In genomic region chr10:127512813-127513212, GRCm38 (mm10) we compare ENCODE assay signal across 8 mouse cellular contexts. TPM values are rescaled to one million over a fixed set of nuclear protein-coding genes. Genes with fewer than 3 reads are reported as not detected.
A peak's percentile ranks its signal among the peaks of the same experiment; 100 is the strongest.
DNase-seq lines count a peak whose midpoint lies in the region; ATAC-seq and TF ChIP-seq lines count a peak whose summit lies in the region.

No protein-coding gene starts in this region.

- H3K4me2 ChIP-seq in forebrain, embryonic 13.5 days, result peak overlapping the region; percentile 89
- H3K4me2 ChIP-seq in liver, embryonic 16.5 days (ENCODE audit: low read depth, low read length), result peak overlapping the region; percentile 75
- peak overlapping the region; percentile 76 for H3K4me2 ChIP-seq in neural tube, embryonic 12.5 days (replicated peaks)
- H3K4me2 ChIP-seq in stomach, postnatal 0 days (replicated peaks; ENCODE audit: low read depth), result peak overlapping the region; percentile 94

- H3K27ac ChIP-seq in forebrain, embryonic 13.5 days, result peak overlapping the region; percentile 98
- H3K27ac ChIP-seq in liver, embryonic 16.5 days (ENCODE audit: low read length), result peak overlapping the region; percentile 54; the same call in 1 of the 2 replicates
- peak overlapping the region; percentile 89 for H3K27ac ChIP-seq in neural tube, embryonic 12.5 days
- H3K27ac ChIP-seq in stomach, postnatal 0 days (replicated peaks), result no peak overlapping the region

- ATAC-seq in forebrain, embryonic 13.5 days, result peak; percentile 17
- peak; percentile 43 for ATAC-seq in liver, embryonic 16.5 days (ENCODE audit: low read depth)
- peak; percentile 16; the same call in 1 of the 2 replicates for ATAC-seq in neural tube, embryonic 12.5 days (ENCODE audit: low FRiP score, low read depth)
- ATAC-seq in stomach, postnatal 0 days (ENCODE audit: low FRiP score, low TSS enrichment), result peak; percentile 74

- peaks cover 81% of the 10 kb centered on the region for H3K27me3 ChIP-seq in E14TG2a.4 (ENCODE audit: insufficient read depth, low read length)
- H3K27me3 ChIP-seq in forebrain, embryonic 13.5 days, result peaks cover 43% of the 10 kb centered on the region
- H3K27me3 ChIP-seq in liver, embryonic 16.5 days (ENCODE audit: control insufficient read depth, insufficient read depth, low read depth, low read length), result peaks cover 70% of the 10 kb centered on the region
- H3K27me3 ChIP-seq in neural tube, embryonic 12.5 days (replicated peaks), result peaks cover 56% of the 10 kb centered on the region
- H3K27me3 ChIP-seq in stomach, postnatal 0 days (ENCODE audit: control insufficient read depth, insufficient read depth, low read length), result peaks cover 6% of the 10 kb centered on the region; the same call in 1 of the 2 replicates

- peak overlapping the region; percentile 77 for H3K9ac ChIP-seq in forebrain, embryonic 13.5 days
- H3K9ac ChIP-seq in liver, embryonic 16.5 days (ENCODE audit: low read depth, low read length), result peak overlapping the region; percentile 64
- H3K9ac ChIP-seq in neural tube, embryonic 12.5 days, result 0 out of 2 replicates have a peak overlapping the region, but pooled peaks have one; percentile 61
- peak overlapping the region; percentile 47; the same call in 1 of the 2 replicates for H3K9ac ChIP-seq in stomach, postnatal 0 days (ENCODE audit: low read length)

- peak; percentile 97 for TF ChIP-seq CTCF in E14TG2a.4 (conservative IDR thresholded peaks at IDR 0.05; ENCODE audit: low read length)
- TF ChIP-seq CTCF in stomach, postnatal 0 days (IDR thresholded peaks at IDR 0.05; ENCODE audit: low read depth), result peak; percentile 100

- peaks cover 93% of the 10 kb centered on the region for H3K4me1 ChIP-seq in E14TG2a.4 (replicated peaks; ENCODE audit: low read depth, low read length)
- H3K4me1 ChIP-seq in forebrain, embryonic 13.5 days, result peaks cover 92% of the 10 kb centered on the region
- H3K4me1 ChIP-seq in liver, embryonic 16.5 days (ENCODE audit: control insufficient read depth, low read depth, low read length), result peaks cover 62% of the 10 kb centered on the region
- peaks cover 95% of the 10 kb centered on the region for H3K4me1 ChIP-seq in neural tube, embryonic 12.5 days
- H3K4me1 ChIP-seq in stomach, postnatal 0 days (replicated peaks; ENCODE audit: control insufficient read depth, insufficient read depth), result peaks cover 23% of the 10 kb centered on the region

- H3K9me3 ChIP-seq in E14TG2a.4 (ENCODE audit: low read length), result peaks cover under 1% of the 10 kb centered on the region; the same call in 1 of the 2 replicates
- H3K9me3 ChIP-seq in forebrain, embryonic 13.5 days (replicated peaks), result no peaks in the 10 kb centered on the region
- H3K9me3 ChIP-seq in liver, embryonic 16.5 days (replicated peaks; ENCODE audit: control insufficient read depth, low read length), result no peaks in the 10 kb centered on the region
- H3K9me3 ChIP-seq in neural tube, embryonic 12.5 days, result no peaks in the 10 kb centered on the region
- no peaks in the 10 kb centered on the region for H3K9me3 ChIP-seq in stomach, postnatal 0 days (ENCODE audit: control insufficient read depth, low read length)

- no peak for TF ChIP-seq EP300 in stomach, postnatal 0 days (optimal IDR thresholded peaks at IDR 0.05)

- peak; percentile 82 for DNase-seq in c-Kit-positive CD71-positive TER-119-negative erythroid progenitor cells, embryonic 14.5 days (ENCODE audit: low read depth)
- DNase-seq in heart, postnatal 10 days, result peak; percentile 95 to 98
- DNase-seq in large intestine, adult 2 months (ENCODE audit: low read depth, low spot score), result peak; percentile 63
- DNase-seq in stomach, postnatal 0 days (ENCODE audit: low spot score), result peak; percentile 97

- peak overlapping the region; percentile 79 for H3K4me3 ChIP-seq in E14TG2a.4 (replicated peaks; ENCODE audit: low read length)
- H3K4me3 ChIP-seq in forebrain, embryonic 13.5 days, result peak overlapping the region; percentile 45
- H3K4me3 ChIP-seq in liver, embryonic 16.5 days (ENCODE audit: low read depth, low read length), result peak overlapping the region; percentile 44
- H3K4me3 ChIP-seq in neural tube, embryonic 12.5 days, result 0 out of 2 replicates have a peak overlapping the region, but pooled peaks have one; percentile 2
- H3K4me3 ChIP-seq in stomach, postnatal 0 days (ENCODE audit: low read depth, low read length), result peak overlapping the region; percentile 29

- intact Hi-C loops in heart, postnatal 10 days (cut with DNase I), result loop anchor here (1.0 kb wide), 1 partner anchor 23 kb away; no protein-coding TSS in a partner anchor

- H3K36me3 ChIP-seq in E14TG2a.4 (ENCODE audit: insufficient read depth, low read length), result peaks cover 22% of the 10 kb centered on the region
- peaks cover 6% of the 10 kb centered on the region for H3K36me3 ChIP-seq in forebrain, embryonic 13.5 days (ENCODE audit: poor library complexity, severe bottlenecking)
- peaks cover 7% of the 10 kb centered on the region for H3K36me3 ChIP-seq in liver, embryonic 16.5 days (ENCODE audit: control insufficient read depth, insufficient read depth)
- peaks cover 5% of the 10 kb centered on the region for H3K36me3 ChIP-seq in neural tube, embryonic 12.5 days
- H3K36me3 ChIP-seq in stomach, postnatal 0 days (ENCODE audit: control insufficient read depth, insufficient read depth, low read length), result no peaks in the 10 kb centered on the region

- under 1% methylated on average over 27 of the region's 27 CpGs for WGBS in forebrain, embryonic 13.5 days
- under 1% methylated on average over 27 of the region's 27 CpGs for WGBS in large intestine, adult 2 months
- 0% methylated on average over 27 of the region's 27 CpGs for WGBS in liver, embryonic 16.5 days (ENCODE audit: insufficient replicate concordance)
- under 1% methylated on average over 27 of the region's 27 CpGs for WGBS in neural tube, embryonic 12.5 days
- 1% methylated on average over 27 of the region's 27 CpGs for WGBS in stomach, postnatal 0 days

RNA-seq across cellular contexts. Expression of gene Ndufa4l2, which starts 2.0 kb away (rescaled TPM):
- polyA plus RNA-seq in forebrain, embryonic 13.5 days (2015; fragmentation: Nextera tagmentation; extraction: Ambion mirVana), result 11.9 and 12.8 TPM in 2 replicates
- 10 to 100 TPM; 44.5 to 54.0 TPM for total RNA-seq in heart, postnatal 10 days (2021)
- 6.0 and 6.1 TPM in 2 replicates for polyA plus RNA-seq in large intestine, adult 2 months (2012; rRNA removed)
- 62.5 and 67.9 TPM in 2 replicates for polyA plus RNA-seq in liver, embryonic 16.5 days (2015; fragmentation: Nextera tagmentation; extraction: Ambion mirVana)
- polyA plus RNA-seq in neural tube, embryonic 12.5 days (2016; fragmentation: Nextera tagmentation; extraction: Ambion mirVana), result 7.3 and 7.6 TPM in 2 replicates
- 58.2 and 72.8 TPM in 2 replicates for polyA plus RNA-seq in stomach, postnatal 0 days (2015; fragmentation: Nextera tagmentation; extraction: Ambion mirVana)

RNA-seq across cellular contexts. Expression of gene Shmt2, which starts 9.4 kb away (rescaled TPM):
- polyA plus RNA-seq in forebrain, embryonic 13.5 days (2015; fragmentation: Nextera tagmentation; extraction: Ambion mirVana), result 89.6 and 91.5 TPM in 2 replicates
- total RNA-seq in heart, postnatal 10 days (2021), result 10 to 100 TPM; 41.3 to 41.7 TPM
- polyA plus RNA-seq in large intestine, adult 2 months (2012; rRNA removed), result 59.0 and 62.5 TPM in 2 replicates
- polyA plus RNA-seq in liver, embryonic 16.5 days (2015; fragmentation: Nextera tagmentation; extraction: Ambion mirVana), result 180 and 183 TPM in 2 replicates
- 74.2 and 76.9 TPM in 2 replicates for polyA plus RNA-seq in neural tube, embryonic 12.5 days (2016; fragmentation: Nextera tagmentation; extraction: Ambion mirVana)
- 38.9 and 40.9 TPM in 2 replicates for polyA plus RNA-seq in stomach, postnatal 0 days (2015; fragmentation: Nextera tagmentation; extraction: Ambion mirVana)

RNA-seq across cellular contexts. Expression of gene Stac3, which starts 11.3 kb away (rescaled TPM):
- 1.0 and 1.1 TPM in 2 replicates for polyA plus RNA-seq in forebrain, embryonic 13.5 days (2015; fragmentation: Nextera tagmentation; extraction: Ambion mirVana)
- 1 to 10 TPM; 1.1 to 1.7 TPM for total RNA-seq in heart, postnatal 10 days (2021)
- polyA plus RNA-seq in large intestine, adult 2 months (2012; rRNA removed), result 0.66 and 1.6 TPM in 2 replicates
- 0.59 and 0.65 TPM in 2 replicates for polyA plus RNA-seq in liver, embryonic 16.5 days (2015; fragmentation: Nextera tagmentation; extraction: Ambion mirVana)
- 4.3 and 5.8 TPM in 2 replicates for polyA plus RNA-seq in neural tube, embryonic 12.5 days (2016; fragmentation: Nextera tagmentation; extraction: Ambion mirVana)
- polyA plus RNA-seq in stomach, postnatal 0 days (2015; fragmentation: Nextera tagmentation; extraction: Ambion mirVana), result 0.23 and 0.40 TPM in 2 replicates

RNA-seq across cellular contexts. Expression of gene Nxph4, which starts 21.5 kb away (rescaled TPM):
- 36.8 and 50.7 TPM in 2 replicates for polyA plus RNA-seq in forebrain, embryonic 13.5 days (2015; fragmentation: Nextera tagmentation; extraction: Ambion mirVana)
- 1 to 10 TPM; 1.3 to 1.8 TPM for total RNA-seq in heart, postnatal 10 days (2021)
- 0.22 and 0.25 TPM in 2 replicates for polyA plus RNA-seq in large intestine, adult 2 months (2012; rRNA removed)
- polyA plus RNA-seq in liver, embryonic 16.5 days (2015; fragmentation: Nextera tagmentation; extraction: Ambion mirVana), result 0.14 TPM in 1 of 2 replicates, not detected in the other
- polyA plus RNA-seq in neural tube, embryonic 12.5 days (2016; fragmentation: Nextera tagmentation; extraction: Ambion mirVana), result 112 and 125 TPM in 2 replicates
- polyA plus RNA-seq in stomach, postnatal 0 days (2015; fragmentation: Nextera tagmentation; extraction: Ambion mirVana), result 2.7 and 4.0 TPM in 2 replicates

Comparison
In these comparisons a context has a peak if more than half of its experiments do, and no peak if none do; other contexts are left out.
1. H3K4me3 ChIP-seq: peak in every context shown above with its lines; median percentile 79 in E14TG2a.4; 45 in forebrain, embryonic 13.5 days; 44 in liver, embryonic 16.5 days; 29 in stomach, postnatal 0 days; 2 in neural tube, embryonic 12.5 days.
2. ATAC-seq: peak in every context shown above with its lines; median percentile 74 in stomach, postnatal 0 days; 43 in liver, embryonic 16.5 days; 17 in forebrain, embryonic 13.5 days; 16 in neural tube, embryonic 12.5 days.